Mouse (Mus musculus) ES-Bruce4 (cell line): ENCODE measurements around the gene Pomt1.

Experiments
- CTCF ChIP-seq: IDR thresholded peaks from one replicate; pipeline ENCODE4 v1.8.1; 2011; ENCODE audit warnings: low read depth, low read length
- EP300 ChIP-seq: IDR thresholded peaks from 2 replicates; pipeline ENCODE4 v1.6.1; 2011; ENCODE audit warnings: low read depth, low read length; ENCODE audit not compliant: insufficient read depth
- POLR2A ChIP-seq: IDR thresholded peaks from one replicate; pipeline ENCODE4 v1.8.1; 2011; ENCODE audit warnings: low read length; ENCODE audit not compliant: insufficient read depth

DNA sequence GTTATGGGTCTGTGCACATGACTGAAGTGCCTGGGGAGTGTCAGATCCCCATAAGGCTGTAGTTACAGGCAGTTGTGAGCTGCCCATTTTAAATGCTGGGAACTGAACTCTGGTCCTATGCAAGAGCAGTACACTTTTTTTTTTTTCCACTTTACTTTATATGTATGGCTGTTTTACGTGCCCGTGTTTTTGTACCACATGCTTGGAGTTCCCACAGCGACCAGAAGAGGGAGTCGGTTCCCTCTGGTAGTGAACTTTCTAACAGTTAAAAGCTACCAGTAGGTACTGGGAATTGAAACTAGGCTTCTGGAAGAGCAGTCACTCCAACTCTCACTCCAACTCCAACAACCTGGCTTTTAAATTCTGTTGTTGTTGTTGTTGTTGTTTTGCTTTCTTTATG lies 24.2 kb downstream of the Pomt1 start:
- TF ChIP-seq EP300 (no peak), CTCF (peak; percentile 24), POLR2A (no peak)
